Mouse (Mus musculus) mouse trophoblast stem cell (cell line): ENCODE data around the gene Naif1.

Experiments
- in situ Hi-C, 2 experiments: fragments of 300-500 bp; cut with MseI, MboI; formaldehyde crosslinking; loops; 2 replicates in 1 of 2; 3 replicates in 1 of 2; pipeline ENCODE4 v1.15.1; 2025

Gene Naif1

DNA sequence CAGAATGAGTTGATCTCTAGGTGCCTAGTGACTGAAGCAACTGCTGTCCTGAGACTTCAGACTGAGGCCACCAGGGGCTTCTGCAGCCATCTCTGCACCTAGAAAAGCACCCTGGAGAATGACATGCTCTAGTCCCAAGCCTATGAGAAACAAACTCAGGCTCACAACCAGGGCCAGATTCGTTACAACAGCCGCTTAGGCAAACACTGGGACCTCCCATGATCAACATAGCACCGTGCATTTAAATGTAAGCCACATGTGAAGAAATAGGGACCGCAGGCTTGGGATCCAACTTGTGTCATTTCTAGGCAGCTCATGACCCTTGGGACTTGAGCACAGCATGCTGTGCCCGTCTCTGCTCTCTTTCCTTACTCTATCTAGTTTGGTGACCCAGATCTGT, 22.5 kb upstream of the Naif1 start:
- in situ Hi-C loops = no loop called here

DNA sequence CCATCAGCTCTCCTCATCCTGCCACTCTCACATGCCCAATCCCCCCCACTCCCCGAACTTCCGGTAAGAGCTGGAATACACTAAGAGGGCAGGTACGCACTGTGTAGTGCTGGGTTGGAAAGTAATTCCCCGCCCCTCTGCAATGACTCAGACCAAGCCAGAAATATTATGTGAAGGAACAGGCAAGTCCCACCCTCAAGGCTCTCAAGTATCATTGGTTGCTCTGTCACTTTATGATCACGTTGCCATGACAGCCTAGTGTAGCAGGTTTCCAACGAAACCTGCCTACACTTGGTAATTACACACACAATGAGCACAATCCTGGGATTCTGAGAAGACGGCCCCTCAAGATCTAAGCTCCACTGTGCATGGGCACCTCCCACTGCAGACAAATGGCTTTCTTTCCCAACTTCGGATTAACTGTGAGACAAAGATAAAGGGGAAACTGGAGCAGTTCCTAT, 22.0 kb upstream of the Naif1 start:
- in situ Hi-C loops = no loop called here

DNA sequence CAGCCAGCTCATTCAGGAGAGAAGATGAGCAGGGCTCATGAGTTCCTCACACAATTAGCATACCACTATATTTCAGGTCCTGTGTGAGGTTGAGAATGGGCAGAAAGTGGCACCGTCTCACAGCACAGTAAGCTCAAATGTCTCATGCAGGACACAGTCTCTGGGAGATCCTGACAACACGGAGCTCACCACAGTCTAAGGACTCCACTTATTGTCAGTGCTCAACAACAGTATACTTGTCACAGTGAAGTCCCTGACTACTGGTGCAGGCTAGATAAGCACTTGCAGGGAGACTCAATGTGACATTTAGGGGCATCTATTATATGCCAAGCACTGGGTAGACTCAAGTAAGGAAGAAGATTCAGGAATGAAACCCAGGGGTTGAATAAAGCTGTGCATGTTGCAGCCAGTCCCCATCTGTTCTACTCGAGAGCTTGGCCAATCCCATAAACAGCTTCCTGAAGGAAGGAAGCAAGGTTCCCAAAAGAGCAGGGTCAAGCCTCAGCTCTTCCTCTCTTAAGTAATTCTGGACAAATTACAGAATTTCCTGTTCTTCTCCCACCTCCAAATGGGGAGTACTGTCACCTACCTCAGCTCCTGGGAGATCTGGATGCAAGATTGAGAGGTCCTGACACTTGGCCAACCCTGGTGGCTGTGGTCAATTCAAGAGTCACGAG, 20.9 kb upstream of the Naif1 start:
- in situ Hi-C loops = no loop called here

DNA sequence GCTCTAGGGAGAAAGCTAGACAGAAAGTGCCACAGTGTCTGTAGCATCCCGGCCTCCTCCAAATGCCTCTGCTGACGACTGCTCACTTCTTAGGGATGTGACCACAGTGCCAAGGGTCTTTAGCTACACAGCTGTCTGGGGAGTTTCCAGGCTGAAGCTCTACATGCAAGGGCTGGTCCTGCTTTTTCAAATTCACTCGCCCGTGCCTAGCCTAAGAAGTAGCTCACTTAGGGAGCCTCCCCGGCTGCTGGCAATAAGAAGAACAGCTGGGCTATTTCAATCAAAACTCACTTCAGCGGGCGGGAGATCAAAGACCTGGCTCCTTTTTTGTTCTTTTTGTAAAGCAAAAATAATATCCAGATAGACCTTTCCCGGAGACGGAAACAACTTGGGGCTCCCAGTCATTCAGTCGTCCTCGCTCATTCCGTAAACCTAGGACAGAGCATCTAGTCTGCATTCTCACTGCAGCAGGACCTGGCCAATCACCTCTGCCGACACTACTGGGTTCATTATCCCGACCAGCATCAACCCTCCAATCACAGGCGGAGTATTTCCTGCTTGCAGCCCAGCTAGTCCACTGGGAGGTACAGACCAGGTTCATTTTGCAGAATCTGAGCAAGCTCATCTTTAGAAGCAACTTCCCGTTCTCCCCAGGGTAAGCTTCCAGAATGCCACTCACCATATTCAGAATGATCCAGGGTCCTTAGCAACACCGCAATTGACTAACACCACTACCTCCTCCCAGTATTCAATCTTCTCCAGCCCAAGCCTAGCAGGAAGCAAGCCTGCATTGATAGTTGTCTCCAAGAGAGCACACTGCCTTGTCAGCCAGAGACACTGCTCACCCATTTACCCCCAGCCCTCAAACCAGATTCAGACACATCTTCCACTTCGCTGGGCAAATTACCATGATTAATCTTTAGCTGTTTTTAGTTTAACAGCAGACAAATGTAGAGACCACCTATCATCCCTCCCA, 19.3 kb upstream of the Naif1 start:
- in situ Hi-C loops = no loop called here

DNA sequence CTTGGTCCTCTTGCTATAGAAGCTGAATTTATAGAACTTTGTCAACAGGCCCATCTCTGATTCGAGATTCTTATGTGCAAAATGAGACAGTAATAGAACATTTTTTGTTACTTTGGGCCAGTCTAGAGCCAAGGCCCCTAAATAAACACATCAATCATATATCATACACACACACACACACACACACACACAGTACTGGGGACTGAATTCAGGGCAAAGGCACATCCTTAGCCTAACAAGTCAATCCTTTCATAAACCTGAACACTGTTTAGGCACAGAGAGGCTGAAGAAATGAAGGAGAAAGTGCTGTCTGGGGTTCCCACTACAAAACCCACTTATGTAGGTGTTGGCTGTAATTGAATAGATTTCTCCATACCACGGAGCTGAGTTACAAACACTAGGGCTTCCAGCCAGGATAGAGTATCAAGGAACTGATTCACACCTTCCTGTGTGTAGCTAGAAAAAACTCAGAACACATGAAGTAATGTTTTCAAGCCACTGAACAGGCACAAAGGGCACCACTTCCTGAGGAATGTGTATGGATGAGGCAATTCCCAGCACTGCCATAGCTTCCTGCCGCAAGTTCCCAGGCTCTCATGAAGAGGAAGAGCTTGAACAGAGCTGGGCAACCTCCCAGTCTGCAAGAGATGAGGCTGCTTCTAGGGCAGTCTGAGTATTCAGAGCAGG, 13.4 kb upstream of the Naif1 start:
- in situ Hi-C loops = no loop called here

DNA sequence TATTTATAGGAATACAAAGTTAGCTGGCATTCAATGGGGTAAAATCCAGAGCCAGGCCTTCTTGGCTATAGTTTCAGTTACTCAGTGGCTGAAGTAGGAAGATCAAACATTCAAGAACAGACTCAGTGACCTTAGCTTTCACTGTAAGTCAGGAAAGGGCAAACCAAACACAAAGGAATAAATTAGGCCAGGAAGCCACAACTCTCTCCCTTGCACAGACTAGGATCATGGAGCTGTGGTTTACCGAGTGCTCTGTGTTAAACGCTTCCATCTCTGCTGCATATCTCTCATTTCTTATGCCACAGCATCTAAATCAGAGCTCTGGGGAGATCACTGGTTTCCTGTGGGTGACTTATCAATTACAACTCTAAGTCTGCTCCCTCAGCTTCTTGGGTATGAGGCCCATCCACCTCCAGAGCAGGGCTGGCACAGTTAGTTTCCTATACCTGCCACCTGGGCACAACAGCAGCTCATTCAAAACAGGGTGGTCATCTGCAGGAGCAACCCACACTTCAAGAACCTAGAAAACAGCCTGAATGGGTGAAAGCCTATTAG, 12.6 kb upstream of the Naif1 start:
- in situ Hi-C loops = no loop called here

DNA sequence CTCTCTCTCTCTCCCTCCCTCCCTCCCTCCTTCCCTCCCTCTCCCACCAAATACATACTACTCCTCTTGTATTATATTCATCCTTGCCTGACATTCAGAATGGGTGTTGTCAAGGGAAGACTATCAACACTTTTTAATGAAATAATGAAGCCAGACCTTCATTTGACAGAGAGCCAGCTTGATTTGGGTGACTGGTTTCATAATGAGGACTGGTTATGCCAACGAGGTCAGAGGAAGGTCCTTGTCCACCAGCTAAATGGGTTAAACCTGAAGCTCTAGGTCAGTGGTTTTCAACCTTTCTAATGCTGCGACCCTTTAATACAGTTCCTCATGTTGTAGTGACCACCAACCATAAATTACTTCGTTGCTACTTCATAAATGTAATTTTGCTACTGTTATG, 11.5 kb upstream of the Naif1 start:
- in situ Hi-C loops = no loop called here

DNA sequence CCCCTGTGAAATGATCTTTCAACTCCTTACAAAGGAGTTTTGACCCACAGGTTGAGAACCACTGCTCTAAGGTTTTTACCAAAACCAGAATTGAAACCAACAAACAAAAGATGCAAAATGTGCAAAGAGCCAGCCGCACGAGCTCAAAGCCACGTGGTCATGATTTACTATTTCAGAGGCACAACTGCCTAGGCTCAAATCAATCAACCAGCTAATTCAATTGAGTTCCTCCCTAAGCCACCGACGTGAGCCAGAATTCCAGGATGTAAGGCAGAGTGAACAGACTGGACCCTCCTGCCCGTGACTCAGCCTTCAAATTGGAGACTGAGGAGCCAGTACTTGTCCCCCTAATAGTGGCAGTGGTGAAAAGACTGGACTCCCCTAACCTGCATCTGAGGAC, 11.1 kb upstream of the Naif1 start:
- in situ Hi-C loops = no loop called here

DNA sequence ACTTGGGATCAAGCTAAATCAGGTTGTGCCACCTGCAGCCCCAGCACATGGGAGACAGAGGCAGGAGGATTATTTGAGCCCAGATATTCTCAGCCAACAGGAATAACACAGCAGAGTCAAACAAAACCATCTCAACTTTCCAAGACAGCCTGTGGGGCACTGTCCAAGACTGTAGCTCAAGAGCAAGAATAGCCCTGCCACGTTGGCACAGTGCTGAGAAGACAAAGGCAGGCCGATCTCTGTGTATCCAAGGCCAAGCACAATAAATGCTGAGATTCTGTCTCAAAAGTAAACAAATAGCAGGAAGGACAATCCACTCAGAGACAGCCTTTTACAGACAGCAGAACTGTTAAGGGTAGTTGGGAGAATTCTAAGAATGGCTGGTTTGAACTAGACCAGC, 10.1 kb upstream of the Naif1 start:
- in situ Hi-C loops = no loop called here

DNA sequence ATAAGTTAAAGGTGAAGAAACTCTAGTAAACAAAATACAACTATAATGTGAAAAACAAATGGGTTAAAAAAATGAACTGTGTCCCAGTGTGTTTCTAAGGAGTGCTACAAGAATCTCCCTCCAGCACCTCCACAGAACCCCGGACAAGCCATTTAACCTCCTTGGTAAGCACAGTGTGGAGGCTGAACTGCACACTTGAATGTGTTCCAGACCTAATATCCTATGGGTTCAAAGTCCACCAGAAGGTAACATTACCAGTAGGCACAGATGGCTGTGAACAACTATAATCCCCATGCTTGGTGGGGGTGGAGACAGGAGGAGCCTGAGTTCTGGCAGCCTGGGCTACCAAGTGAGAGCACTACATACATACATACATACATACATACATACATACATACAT, 9.6 kb upstream of the Naif1 start:
- in situ Hi-C loops = no loop called here

DNA sequence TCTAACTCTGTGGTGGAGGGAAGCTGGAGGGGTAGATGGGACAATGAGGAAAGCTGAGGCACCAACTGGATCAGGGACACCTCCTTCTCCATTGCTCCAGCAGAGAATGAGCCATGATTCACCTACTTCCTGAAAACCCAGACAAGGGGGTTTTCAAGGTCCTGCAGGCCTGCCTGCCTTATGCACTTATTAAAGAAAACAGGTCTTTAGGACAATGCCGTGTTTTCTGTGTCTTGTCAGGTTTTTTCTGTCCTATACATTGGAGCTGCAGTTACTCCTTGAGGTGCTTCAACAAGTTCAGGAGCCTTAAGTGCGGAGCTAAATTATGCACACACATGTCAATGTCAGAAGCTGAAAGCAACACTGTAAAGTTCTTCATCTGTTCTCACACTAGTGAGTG, 8.7 kb upstream of the Naif1 start:
- in situ Hi-C loops = no loop called here

DNA sequence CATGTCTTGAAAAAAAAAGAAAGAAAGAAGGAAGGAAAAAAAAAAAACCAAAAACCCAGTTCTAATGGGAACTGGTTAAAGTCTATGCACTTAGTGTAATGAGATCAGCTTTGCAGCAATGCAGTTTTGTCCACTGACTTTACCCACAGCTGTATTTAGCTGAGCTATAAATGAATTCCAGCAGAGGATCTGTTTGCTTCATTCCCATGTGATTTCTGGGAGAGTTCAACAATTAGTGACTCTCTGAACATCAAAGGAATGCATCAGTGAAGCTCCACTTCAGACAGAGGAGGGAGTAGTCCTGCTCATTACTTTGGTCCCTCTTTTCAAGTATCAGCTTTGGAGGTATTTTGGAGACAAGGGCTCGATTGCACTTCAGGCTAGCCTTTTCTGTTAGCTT, 4.7 kb upstream of the Naif1 start:
- in situ Hi-C loops = no loop called here

DNA sequence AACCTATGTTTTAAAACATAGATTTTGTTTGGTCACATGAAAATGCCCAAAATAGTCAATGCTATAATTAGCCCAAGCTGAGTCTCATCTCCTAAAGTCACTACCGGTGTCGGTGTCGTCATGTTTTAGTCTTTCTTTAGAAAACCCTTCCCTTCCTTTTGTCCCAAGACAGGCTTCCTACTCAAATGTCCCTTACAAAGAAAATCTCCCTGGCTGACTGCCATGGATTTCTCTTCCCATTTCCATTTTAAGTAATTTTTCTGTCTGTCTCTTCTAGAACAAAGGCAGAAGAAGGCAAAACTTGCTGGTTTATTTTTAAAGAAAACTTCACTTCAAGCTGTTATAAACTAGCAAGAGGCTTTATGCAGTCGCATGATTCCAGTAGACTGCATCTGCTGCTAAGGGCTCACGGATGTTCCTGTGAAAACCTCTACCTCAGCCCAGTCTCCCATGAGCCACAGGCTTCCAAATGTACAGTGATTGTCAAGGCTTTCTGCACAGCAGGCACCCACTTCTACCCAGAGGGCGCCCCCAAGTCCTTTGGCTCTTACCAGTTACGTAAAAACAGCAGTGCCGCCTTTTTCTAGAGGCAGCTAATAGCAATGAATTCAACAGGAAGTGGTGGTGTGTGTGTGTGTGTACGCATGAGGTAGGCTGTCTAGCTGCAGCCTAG, 2.9 kb upstream of the Naif1 start:
- in situ Hi-C loops = no loop called here

DNA sequence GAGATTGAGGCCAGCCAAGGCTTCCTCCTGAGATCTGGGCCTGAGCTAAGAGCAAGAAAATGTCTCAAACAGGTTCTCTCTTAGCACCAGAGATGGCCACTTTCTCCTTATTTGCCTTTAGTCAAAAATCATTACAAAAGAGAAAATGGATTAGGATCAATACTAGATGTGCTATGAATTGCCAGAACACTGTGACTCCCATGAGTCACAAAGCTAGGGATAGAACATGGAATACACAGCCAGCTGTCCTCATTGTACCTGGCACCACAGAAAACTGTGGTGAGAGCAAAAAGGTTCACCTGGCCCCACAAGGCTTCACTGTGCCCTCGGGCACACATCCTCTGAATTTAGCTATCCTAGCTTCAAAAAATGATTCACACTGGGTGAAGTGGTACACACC, 1.8 kb upstream of the Naif1 start:
- in situ Hi-C loops = no loop called here

DNA sequence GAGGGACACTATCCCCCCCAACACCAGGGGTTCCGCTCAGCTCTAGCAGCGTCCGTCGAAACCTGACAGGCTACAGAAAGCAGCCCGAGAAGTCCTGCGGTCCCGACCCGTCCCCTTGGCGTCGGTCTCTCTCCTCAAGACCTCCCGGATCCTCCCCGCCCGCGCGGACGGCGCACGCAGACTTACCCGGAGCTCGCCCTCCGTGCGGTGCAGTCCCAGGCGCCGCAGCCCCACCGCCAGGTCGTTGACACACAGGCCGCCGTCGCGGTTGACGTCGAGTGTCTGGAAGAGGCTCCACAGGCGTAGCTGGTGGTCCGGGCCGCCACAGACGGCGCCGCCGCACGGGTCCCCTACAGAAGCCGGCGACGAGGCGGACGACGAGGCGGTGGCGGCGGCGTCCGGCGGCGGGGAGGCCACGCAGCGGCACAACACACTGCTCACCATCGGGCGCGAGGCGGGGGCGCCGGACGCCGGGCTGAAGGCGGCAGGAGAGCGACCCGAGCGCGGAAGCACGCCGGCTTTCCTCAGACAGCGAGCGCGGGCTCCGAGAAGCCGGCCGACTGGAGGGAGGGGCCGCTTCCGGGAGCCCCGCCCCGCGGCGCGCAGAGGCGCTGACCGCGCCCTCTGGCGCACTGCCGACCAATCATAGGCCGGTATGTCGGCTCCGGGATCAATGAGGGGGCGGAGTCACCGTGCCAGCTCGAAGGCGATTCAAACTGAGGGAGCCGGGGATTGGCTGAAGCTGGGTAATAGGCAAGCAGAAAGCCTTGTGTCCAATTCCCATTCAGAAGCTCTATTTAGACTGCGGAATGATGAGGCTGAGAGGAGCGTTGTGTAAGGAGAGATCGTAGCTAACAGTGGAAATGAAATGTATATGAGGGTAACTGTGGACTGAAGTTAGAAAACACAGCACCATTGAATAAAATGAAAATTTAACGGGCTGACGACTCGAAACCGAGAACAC, 906 bp downstream of the Naif1 start, which contains the start of gene Slc25a25:
TSS of gene Slc25a25 (minus strand) at position 565 of the 964 bp plus-strand sequence.
- in situ Hi-C loops = no loop called here

DNA sequence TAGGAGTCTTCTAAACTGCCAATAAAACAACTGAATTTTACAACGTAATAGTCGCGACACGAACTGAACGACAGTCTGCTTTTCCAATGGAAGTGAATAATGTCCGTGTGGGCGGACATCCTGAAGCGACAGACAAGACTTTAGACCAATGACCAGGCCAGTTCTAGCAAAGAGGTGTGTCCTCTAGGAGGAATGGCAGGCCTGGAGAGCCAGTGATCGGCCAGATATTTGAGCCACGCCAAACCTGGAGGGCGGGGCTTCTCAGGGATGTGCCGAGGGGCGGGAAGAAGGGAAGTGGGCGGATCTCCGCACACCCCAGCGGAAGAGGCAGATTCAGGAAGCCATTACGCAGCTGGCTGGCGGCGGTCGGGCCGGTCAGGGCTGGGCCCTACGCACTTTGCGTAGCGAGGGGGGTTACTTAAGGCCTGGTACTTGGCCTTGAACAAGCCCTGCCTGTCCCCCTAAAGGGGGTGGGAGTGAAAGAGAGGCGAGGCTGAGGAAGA, 1.7 kb downstream of the Naif1 start:
- in situ Hi-C loops = no loop called here

DNA sequence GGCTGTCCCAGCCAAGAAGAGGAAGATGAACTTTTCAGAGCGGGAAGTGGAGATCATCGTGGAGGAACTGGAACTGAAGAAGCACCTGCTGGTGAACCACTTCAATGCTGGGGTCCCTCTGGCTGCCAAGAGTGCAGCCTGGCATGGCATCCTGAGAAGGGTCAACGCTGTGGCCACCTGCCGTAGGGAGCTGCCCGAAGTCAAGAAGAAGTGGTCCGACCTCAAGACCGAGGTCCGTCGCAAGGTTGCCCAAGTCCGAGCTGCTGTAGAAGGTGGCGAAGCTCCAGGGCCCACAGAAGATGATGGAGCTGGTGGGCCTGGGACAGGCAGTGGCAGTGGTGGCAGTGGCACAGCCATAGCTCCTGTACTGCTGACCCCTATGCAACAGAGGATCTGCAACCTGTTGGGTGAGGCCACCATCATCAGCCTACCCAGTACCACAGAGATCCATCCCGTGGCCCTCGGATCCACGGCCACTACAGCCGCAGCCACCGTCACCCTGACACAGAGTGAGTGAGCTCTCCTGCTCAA, 2.2 kb downstream of the Naif1 start:
- in situ Hi-C loops = no loop called here

DNA sequence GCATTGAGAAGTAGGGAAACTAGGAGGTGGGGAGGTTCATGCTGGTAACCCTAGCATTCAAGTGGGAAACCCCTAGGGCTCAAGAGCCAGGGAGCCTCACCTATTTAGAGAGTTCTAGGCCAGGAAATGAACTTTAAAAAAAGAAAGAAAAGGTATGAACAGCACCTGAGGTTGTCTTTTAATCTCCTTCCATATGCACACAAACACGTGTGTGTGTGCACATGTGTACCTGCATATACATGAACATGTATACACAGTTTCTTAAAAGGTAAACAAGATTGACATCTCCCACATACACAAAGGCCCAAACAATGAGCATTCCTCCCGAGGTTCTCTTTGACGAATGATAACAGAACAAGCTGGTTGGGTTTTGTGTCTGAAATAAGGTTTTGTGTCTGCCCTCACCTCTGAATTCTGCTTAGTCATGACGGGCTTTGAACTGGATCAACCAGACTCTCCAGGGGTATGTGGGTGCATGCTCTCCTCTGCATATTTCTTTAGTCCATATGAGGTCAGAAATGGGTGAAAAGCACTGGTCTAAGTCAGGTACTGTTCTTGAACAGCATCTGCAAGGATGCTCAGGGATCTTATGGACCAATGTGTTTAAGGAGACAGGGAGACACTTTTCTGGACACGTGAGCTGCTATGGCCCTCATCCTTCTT, 3.5 kb downstream of the Naif1 start:
- in situ Hi-C loops = no loop called here

DNA sequence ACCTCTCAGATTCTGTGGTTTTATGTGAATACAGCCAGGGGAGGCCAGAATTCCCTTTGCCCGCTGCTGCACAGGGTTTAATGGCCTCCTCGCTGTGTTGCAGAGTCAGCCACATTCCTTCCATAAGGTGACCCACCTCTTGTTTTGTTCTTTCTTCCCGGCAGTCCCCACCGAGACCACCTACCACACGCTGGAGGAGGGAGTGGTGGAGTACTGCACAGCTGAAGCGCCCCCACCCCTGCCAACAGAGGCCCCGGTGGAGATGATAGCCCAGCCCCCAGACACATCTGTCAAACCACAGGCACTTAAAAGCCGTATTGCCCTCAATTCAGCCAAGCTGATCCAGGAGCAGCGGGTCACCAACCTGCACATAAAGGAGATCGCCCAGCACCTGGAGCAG, 4.4 kb downstream of the Naif1 start:
- in situ Hi-C loops = no loop called here
